Mouse (Mus musculus) cerebellum, adult 9-10 months (tissue): ENCODE data around the gene Arglu1.

Experiments used
- DNase-seq: peaks from one replicate; pipeline ENCODE4 v3.0.0; 2022

Arglu1 gene

GRCm38 (mm10) chr8:8690146-8691092 lies at the start of gene Arglu1:
Arglu1 (minus strand) TSS chr8:8690521.
- peak; percentile 96 for DNase-seq

- DNase-seq, result no peak
Measured at GRCm38 (mm10) chr8:8737271-8737670, 47.0 kb upstream of the Arglu1 start.

- no peak for DNase-seq
Measured at GRCm38 (mm10) chr8:8736826-8737225, 46.5 kb upstream of the Arglu1 start.

GRCm38 (mm10) chr8:8733804-8734203 lies 43.5 kb upstream of the Arglu1 start:
- peak; percentile 11 for DNase-seq

- no peak for DNase-seq
Measured at GRCm38 (mm10) chr8:8728643-8729042, 38.3 kb upstream of the Arglu1 start.

GRCm38 (mm10) chr8:8726547-8726946 lies 36.2 kb upstream of the Arglu1 start:
- no peak for DNase-seq

GRCm38 (mm10) chr8:8704813-8705212 lies 14.5 kb upstream of the Arglu1 start:
- no peak for DNase-seq

- no peak for DNase-seq
Measured at GRCm38 (mm10) chr8:8703668-8704067, 13.3 kb upstream of the Arglu1 start.

GRCm38 (mm10) chr8:8700821-8701220 lies 10.5 kb upstream of the Arglu1 start:
- DNase-seq, result no peak

GRCm38 (mm10) chr8:8700229-8700628 lies 9.9 kb upstream of the Arglu1 start:
- DNase-seq, result no peak

- peak; percentile 58 for DNase-seq
Measured at GRCm38 (mm10) chr8:8689454-8690145, 721 bp downstream of the Arglu1 start.

- DNase-seq, result no peak
Measured at GRCm38 (mm10) chr8:8688823-8689453, 1.4 kb downstream of the Arglu1 start.

- DNase-seq, result no peak
Measured at GRCm38 (mm10) chr8:8685517-8685916, 4.8 kb downstream of the Arglu1 start.

GRCm38 (mm10) chr8:8682697-8683096 lies 7.6 kb downstream of the Arglu1 start:
- DNase-seq, result no peak

GRCm38 (mm10) chr8:8678236-8678635 lies 12.1 kb downstream of the Arglu1 start:
- no peak for DNase-seq

- DNase-seq, result no peak
Measured at GRCm38 (mm10) chr8:8674864-8675263, 15.5 kb downstream of the Arglu1 start.

- peak; percentile 81 for DNase-seq
Measured at GRCm38 (mm10) chr8:8661759-8662138, 28.6 kb downstream of the Arglu1 start.

GRCm38 (mm10) chr8:8661103-8661758 lies 29.1 kb downstream of the Arglu1 start, which contains the start of gene Efnb2:
Efnb2 (minus strand) TSS chr8:8661242.
- DNase-seq, result peak; percentile 70

- no peak for DNase-seq
Measured at GRCm38 (mm10) chr8:8660307-8661098, 29.8 kb downstream of the Arglu1 start.

GRCm38 (mm10) chr8:8659503-8660306 lies 30.6 kb downstream of the Arglu1 start:
- DNase-seq, result no peak
